Mouse (Mus musculus): ENCODE results near the gene Cep131.

The Cep131 gene

DNA sequence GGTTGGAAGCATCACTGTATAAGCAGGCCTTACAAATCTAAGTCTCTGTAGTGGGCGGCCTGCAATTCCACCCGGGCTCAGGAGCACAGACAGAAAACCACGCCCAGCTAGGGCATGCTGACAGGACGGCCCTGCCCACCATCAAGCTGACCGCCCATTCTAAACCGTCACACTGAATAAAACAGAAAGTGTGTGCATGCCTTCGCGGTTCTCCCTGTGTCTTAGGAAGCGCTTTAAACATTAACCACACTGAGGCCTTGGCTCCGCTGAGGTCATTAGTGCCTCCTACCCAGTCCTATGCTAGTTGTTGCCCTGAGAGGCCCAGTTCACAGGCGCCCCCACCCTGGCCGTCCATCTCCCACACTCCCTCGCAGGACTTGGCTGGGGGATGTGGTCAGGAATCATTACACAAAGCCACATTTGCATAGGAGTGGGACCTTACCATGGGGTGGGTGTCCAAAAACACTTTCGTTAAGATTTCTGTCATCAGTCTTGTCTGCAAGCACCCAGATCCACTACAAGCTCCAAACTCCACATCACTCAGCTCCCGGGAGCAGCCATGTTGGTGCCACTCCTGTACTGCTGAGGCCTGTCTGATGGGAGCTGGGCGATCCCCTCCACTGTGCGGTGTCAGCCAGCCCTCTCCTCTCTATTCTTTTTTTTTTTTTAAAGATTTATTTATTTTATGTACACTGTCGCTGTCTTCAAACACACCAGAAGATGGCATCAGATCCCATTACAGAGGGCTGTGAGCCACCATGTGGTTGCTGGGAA lies 58.1 kb downstream of the Cep131 start:
- DNase-seq (ENCODE audit: extremely low spot score, low spot score): no peak

DNA sequence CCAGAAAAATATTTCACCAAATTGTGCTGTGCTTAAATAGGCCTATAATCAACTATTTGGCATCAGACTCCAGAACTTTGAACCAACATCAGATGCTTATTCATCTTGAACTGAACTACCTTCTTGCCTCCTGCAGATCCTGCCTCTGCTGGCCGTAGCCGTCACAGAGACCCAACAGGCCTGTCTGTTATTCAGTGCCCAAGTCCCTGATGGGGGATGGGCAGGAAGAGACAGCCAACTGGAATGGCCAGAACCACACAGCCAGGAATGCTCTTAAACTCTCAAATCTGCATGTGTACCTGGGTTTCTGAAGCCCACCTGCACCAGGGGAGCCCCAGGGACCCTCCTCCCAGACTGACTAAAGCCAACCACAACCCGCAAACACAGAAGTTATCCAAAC lies 59.7 kb downstream of the Cep131 start:
- no peak for DNase-seq (ENCODE audit: extremely low spot score, low spot score)

DNA sequence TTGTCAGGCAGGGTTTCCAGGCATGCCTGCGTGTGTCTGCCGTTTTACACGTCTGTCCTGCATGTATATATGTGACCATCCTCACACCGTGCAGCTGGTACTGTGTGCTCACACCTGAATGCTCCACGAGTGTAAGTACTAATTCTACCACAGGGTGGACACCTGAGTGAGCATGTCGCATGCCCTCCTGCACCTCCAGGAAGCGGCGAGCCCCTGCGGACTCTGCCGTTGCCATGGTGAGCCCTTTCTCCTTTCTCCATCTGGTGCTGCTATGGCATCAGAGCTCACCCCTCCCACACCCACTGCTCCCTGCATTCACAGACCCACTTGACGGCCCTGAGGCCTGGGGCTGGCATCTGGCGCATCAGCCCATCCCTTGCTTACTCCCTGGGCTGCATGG lies 63.8 kb downstream of the Cep131 start:
- DNase-seq (ENCODE audit: extremely low spot score, low spot score): no peak

GRCm38 (mm10) chr11:120022216-120022615 lies 64.4 kb downstream of the Cep131 start:
- no peak for DNase-seq (ENCODE audit: extremely low spot score, low spot score)

GRCm38 (mm10) chr11:120021367-120021766 lies 65.3 kb downstream of the Cep131 start:
- no peak for DNase-seq (ENCODE audit: extremely low spot score, low spot score)

DNA sequence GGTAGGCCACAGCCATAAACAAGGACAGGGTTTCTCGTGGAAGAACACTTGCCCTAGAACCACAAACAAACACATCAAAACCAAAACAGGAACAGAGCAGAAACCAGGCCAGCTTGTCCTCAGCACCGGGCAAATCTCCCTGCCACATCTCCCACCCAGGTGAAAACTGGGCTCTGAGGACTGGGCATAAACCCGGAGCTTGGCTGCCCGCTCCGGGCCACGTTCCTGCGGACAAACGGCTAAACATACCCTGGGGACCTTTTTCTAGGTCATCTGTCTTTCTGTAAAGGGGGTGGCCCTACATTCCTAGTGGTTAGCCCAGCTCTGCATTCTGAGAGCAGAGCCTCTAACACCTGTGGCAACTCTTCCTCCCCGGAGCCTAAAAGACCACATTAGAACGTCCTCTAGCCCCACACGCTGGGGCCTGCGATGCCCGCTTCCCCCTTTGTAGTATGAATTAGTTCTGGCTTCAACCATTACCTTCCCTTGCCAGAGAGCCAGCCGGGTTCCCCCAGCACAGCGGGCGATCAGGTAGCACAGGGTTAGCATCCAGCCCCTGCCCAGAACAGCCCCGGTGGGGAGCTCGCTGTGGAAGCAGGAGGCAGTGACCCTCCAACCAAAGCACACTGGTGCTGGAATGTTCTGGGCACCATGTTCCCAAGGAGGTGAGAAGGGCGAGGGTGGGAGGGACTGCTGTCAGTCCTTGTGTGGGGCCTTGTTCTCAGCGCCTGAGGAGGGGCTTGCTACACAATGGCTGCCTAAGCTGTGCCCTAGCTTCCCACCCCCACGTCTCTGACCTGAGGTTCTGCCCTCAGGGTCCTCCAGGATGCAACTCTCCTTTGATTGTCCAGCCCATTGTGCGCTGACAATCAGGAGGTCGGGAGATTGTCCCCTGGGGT lies 66.8 kb downstream of the Cep131 start:
- no peak for DNase-seq (ENCODE audit: extremely low spot score, low spot score)

DNA sequence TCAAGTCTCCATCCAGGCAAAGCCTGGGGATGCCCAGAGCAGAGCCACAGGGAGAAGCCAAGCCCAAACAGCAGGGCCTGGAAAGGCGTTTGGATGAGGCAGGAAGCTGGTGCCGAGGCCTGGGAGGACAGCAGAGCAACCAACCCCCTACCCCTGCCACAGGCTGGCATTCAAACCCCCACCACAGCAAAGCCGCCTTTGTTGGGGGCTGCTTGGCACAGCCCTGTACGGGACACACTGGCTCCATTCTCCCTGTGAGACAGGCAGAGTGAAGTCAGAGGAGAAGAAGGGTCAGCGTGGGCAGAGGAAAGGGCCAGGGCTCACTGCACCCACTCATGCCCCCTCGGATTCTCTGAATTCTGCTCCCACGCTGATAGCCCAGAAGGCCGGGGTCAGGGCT lies 69.6 kb downstream of the Cep131 start:
- DNase-seq (ENCODE audit: extremely low spot score, low spot score): no peak

GRCm38 (mm10) chr11:120014758-120015157 lies 71.9 kb downstream of the Cep131 start:
- DNase-seq (ENCODE audit: extremely low spot score, low spot score): no peak

Measured in neural tube, embryonic 10.5 days (tissue).